Mouse (Mus musculus) cerebellum, adult 11-12 months (tissue): ENCODE results near the gene Stap2.

Source experiments
- DNase-seq: peaks from one replicate; pipeline ENCODE4 v3.0.0; 2022

The Stap2 gene

DNA sequence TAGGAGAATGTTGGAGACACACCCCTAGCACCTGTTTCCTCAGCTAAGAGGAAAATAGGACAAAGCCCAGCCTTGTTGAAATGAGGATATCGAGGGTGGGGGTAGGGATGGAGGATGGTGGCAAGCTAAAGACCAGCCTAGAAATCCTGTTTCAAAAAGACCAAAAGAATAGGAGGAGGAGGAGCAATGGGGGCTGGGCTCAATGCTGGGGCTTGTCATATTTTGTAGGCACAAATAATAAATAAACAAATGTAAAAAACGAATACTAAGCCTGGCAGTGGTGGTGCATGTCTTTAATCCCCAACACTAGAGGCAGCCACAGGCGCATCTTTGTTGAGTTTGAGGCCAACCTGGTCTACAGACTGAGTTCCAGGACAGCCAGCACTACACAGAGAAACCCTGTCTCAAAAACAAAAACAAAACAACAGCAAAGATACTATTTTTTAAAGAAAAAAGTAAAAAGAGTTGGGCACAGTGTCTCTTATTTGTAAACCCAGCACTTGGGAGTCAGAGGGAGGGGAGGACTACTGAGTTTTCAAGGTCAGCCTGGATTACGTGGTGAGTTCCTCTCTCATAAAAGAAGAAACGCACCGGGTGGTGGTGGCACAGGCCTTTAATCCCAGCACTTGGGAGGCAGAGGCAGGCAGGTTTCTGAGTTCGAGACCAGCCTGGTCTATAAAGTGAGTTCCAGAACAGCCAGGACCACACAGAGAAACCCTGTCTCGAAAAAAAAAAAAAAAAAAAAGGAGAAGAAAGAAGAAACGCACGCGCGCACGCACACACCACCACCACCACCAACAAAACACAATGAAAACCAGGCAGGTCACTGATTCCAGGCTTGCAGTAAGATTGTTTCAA is 47.4 kb downstream of the Stap2 start:
- peak; percentile 62 for DNase-seq

DNA sequence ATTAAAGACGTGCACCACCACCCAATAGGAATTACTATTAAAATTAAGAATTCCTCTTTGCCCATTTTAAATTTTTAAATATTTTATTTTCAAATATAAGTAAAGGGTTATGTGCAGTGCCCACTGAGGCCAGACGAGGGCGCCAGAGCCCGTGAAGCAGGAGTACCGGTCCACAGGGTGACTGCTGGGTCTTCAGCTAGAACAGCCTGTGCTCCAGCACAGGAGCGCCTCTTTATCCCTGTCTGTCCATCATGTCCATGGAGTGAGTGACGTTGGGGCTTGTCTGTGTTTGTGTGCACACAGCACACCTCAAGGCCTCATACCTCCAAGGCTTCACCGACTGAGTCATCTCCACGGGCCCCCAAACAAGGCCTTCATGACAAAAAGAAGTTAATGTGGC is 48.2 kb downstream of the Stap2 start:
- peak; percentile 80 for DNase-seq

DNA sequence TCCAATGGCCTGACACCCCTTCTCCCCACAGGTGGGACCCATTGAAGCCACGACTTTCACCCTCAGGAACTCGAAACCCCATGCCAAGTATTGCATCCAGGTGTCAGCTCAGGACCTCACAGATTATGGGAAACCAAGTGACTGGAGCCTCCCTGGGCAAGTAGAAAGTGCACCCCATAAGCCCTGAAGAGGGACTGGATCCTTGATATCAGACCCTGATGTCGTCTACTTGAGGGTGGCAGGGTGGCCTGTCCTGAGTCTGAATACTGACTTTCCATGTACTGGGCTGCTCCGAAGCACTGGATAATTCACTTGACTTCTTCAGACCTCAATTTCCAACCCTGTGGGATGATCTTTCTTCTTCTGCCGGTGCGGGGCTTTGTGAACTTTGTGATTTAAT is 48.8 kb downstream of the Stap2 start:
- no peak for DNase-seq

DNA sequence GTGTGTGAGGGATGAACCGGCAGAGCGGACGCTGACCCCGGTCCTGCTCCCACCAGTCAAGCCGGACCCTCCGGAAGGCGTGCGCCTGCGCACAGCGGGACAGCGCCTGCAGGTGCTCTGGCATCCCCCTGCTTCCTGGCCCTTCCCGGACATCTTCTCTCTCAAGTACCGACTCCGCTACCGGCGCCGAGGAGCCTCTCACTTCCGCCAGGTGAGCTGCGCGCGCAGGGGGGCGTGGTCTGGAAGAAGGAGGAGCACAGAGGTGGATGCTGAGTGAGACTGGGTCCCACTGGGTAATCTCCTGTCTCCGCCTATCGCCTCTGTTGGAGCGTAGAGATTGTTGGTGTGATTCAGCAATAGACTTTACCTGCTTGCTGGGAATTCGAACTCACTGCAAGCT is 49.3 kb downstream of the Stap2 start:
- peak; percentile 92 for DNase-seq

DNA sequence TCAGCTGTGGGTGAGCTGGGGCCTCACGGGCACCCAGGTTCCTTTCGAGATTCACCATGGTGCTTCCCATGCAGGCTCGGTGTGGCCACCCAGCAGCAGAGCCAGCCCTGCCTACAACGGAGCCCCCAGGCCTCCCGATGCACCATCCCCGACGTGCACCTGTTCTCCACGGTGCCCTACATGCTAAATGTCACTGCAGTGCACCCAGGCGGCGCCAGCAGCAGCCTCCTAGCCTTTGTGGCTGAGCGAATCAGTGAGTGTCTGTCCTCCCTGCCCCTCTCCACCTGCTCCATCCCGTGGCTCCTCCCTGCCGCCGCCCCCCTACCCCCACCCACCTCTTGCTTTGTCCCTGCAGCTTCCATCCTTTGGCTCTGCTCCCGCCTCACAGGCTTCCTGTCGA is 51.2 kb downstream of the Stap2 start:
- peak; percentile 30 for DNase-seq

DNA sequence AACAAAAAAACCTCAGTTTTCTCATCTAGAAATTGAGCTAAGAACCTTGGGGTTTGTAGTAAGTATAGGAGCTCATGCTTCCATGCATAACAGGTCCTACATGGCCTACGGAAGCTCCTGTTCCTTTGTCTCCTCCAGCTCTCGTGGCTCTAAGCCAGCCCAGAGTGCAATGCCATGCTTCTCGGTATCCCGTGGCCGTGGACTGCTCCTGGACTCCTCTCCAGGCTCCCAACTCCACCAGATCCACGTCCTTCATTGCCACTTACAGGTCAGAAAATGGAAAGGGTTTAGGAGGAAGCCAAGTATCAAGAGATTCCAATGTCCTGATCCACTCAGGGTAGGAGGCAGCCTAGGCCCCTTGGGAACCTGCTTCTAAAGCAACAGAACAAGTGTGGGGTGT is 51.6 kb downstream of the Stap2 start:
- peak; percentile 21 for DNase-seq

DNA sequence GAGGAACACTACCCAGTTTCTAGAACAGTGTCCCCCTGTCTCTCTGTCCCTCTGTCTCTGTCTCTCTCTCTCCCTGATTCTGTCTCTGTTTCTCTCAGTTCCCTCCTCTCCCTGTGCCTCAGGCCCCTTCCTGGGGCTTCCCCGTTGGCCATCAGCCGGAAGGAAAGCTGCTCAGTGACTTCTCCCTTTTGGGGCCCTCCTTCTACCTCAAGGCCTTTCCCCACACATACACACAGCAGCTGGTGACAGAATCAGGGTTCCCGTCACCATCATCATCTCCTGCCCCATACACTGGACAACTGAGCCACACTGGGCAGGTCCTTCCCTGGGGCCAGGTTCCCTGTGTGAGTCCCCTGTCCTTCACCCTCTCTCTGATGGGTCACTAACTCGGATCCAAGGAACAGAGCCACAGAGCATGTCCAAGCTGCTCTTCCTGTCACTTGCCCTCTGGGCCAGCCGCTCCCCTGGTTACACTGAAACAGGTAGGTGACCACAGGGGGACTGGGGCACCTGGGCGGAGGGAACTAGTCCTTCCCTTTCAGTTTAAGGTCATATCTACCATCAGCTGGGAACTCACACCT is 52.8 kb downstream of the Stap2 start, which contains the start of gene Ebi3:
Gene Ebi3 (plus strand): TSS at position 194 of the 581 bp plus-strand sequence.
- no peak for DNase-seq

DNA sequence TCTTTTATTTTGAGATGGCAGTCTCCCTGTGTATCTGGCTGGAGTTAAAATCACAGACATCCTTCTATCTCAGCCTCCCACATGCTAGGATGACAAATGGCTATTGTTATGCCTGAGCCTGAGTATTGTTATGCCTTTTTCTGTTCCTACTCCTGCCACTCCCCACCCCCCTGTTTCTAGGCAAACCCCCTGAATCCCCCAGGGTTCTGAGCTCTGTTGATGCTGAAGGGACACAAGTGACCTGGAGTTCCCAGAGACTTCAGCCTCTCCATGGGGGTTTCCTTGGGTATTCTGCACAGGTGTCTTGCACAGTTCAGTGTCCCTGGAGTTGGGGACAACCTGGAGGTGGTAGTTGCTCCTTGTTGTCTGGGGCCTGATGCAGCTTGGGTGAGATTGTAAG is 53.3 kb downstream of the Stap2 start:
- DNase-seq = no peak

DNA sequence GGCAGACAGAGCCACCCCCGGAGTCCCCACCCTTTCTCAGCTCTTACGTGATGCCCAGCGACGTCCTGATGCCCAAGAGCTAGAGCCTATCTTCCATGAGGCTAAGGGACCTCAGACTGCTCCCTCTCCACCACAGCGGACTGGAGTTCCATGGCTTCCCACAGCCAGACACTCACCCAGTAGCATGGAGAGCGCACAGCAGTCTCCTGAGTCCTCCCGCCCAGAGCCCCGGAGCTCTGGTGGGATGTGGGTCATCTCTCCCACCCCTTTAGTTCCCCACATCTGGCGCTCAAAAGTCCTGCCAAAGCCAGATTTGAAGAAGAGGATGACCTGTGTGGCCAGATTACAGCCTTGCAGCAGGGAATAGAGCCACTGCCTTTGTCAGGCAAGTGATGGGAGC is 54.8 kb downstream of the Stap2 start:
- no peak for DNase-seq

DNA sequence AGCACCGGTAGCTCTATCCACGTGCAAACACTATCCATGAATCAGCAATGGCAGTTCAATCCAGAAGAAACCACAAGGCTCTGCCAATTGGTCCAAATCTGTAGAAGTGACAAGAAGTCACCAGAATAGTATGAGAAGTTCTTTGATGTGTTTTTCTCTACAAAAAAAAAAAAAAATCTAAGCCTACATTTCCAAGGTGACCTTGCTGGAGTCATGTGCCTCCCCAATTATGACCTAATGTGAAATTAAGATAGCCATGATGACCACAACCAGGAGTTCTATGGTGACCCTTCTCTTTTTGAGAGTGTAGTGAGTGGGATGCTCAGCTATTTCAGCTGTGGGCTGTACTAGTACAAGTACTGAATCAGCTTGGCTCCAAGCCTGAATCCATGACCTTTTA is 56.0 kb downstream of the Stap2 start, which contains the start of gene Zfp119b:
Gene Zfp119b (minus strand): TSS at position 101 of the 400 bp plus-strand sequence.
- no peak for DNase-seq

DNA sequence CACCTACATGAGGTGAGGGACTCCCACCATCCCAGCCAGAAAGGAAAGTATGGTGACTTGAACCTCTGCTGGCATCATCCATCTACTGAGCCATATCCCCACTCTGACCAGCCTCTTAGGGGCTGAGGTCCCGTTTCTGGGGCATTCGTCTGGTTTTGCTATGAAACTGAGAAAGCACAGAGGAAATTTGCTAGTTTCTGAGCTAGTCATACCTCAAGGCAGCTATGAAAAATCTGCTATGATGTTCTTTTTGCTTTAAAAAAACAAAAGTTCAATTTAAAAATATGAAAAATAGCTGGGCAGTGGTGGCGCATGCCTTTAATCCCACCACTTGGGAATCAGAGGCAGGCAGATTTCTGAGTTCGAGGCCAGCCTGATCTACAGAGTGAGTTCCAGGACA is 56.7 kb downstream of the Stap2 start:
- DNase-seq = no peak
